Mouse (Mus musculus): ENCODE results near the gene Msrb1. TPM values are rescaled to one million over a fixed set of nuclear protein-coding genes. Genes with fewer than 3 reads are reported as not detected.
A peak's percentile ranks its signal among the peaks of the same experiment; 100 is the strongest.
"Not testable (repeated sequence)": the region's sequence is repeated elsewhere in the genome, so short reads cannot be mapped to it uniquely, and the experiment has no call there.

Gene Msrb1
- total RNA-seq, 2 experiments from 2014 or later: 42.1 to 45.6 TPM

- DNase-seq: peak; percentile 97 to 98
Observed at GRCm38 (mm10) chr17:24719494-24720222, 16.8 kb upstream of the Msrb1 start.

DNA sequence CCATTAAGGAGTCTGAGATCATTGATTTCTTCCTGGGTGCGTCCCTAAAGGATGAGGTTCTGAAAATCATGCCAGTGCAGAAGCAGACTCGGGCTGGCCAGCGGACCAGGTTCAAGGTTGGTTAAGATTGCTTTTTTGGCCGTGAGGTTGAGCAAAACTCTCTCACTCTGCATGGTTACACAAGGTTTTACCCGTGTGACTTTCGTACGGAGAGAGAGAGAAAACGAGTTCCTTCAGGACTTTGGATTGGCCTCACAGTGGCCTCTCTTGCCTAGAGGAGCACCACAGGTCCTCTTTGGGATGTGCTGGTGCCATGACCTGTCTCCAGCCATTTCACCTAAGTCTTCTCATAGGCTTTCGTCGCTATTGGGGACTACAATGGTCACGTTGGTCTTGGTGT is 15.8 kb upstream of the Msrb1 start:
- not testable (repeated sequence) for DNase-seq

DNA sequence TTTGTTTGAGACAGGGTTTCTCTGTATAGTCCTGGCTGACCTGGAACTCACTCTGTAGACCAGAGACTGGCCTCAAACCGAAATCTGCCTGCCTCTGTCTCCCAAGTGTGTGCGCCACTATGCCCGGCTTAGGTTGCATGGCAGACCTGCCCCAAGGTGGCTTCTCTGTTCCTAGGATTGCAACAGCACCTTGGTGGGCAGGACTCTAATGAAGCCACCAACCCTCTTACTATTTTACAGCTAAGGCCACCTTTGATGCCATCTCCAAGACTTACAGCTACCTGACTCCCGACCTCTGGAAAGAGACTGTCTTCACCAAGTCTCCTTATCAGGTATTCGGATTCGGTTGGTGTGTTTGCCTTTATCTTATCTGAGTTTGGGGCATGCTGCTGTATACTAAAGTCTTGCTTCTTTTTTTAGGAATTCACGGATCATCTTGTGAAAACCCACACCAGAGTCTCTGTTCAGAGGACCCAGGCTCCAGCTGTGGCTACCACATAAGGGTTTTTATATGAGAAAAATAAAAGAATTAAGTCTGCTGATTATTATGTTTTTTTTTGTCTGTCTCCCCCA is 15.0 kb upstream of the Msrb1 start:
- not testable (repeated sequence) for DNase-seq

DNA sequence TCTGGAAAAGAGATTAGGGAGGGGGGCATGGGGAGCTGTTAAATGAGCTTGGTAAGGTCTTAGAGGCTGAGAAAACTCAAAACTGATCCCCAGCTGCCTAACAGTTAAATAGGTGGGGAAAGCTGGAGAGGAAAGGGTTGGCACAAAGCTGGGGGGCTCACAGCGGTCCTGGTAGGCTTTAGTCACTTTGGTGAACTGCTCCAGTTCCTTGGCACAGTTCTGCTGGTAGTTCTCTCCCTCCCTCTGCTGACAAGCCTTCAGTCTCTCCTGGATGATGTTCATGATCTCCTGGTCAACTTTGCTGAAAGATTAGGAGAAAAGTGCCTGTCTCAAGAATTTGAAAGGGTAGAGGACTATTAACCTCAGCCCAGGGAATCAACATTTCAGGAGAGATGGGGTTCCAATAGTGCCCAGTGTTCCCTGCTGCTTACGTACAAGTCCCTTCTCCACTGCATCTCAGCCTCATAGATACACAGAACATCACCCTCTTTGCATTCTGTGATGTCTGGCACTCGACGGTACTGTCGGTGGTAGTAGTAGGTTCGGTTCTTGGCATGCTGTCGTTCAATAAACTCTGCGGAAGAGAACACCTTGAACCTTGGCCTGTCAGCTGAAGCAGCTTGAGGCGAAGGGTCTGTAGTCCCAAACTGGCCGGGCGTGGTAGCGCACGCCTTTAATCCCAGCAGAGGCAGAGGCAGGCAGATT is 14.1 kb upstream of the Msrb1 start:
- DNase-seq: no peak

DNA sequence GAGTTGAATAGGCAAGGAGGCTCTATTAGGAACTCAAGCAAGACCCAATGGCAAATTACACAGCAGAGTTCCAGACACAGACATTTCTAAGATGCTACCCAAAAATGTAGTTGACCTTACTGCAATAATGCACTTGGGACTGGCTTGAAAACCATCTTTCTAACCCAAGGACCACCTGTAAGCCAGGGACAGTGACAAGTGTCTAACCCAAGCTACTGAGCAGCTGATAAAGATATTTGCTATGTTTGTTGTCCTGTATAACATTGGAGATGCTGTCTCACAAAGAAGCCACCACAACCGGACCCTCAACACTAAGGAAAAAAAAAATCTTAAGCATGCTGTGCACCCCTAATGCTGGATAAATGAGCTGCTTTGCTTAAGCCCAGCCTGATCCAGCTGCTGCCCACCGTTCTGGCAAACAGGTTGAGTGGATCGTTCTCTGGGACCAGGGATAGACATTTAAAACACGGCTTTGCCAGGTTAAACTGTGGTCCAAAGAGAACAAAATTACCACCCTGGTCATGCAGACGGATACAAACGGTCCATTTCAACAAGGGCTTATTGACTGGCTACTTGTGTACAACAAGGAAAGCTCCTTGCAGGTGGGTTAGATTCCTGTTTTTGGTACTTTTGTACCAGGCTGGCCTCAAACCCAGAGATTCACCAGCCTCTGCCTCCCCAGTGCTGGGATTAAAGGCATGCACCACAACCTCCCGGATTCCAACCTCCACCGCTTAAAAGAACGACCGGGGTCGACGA is 13.1 kb upstream of the Msrb1 start:
- no peak for DNase-seq

- DNase-seq: no peak
Observed at GRCm38 (mm10) chr17:24723881-24724180, 12.6 kb upstream of the Msrb1 start.

DNA sequence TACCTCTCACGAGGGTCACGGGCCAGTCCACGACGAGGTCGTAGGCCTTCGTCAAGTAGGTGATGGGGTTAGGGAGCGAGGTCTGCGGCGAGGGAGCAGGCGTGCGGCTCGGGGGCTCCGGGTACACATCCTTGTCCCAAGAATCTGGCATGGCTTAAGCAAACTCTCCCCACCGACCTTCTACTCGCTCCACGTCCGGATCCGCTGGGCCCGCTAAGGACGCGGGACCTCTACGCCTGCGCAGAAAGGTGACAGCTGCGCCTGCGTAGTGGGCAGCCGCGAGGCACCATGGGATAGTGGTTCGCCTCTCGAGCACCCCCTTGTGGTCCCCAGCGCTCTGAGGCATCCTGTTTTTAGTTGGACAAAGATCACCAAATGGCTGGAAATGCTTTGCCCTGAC is 12.3 kb upstream of the Msrb1 start, which contains the start of gene Ndufb10:
Gene Ndufb10, minus strand, starts transcription at position 295 of the 400 bp plus-strand sequence.
- DNase-seq: peak; percentile 91 to 95

DNA sequence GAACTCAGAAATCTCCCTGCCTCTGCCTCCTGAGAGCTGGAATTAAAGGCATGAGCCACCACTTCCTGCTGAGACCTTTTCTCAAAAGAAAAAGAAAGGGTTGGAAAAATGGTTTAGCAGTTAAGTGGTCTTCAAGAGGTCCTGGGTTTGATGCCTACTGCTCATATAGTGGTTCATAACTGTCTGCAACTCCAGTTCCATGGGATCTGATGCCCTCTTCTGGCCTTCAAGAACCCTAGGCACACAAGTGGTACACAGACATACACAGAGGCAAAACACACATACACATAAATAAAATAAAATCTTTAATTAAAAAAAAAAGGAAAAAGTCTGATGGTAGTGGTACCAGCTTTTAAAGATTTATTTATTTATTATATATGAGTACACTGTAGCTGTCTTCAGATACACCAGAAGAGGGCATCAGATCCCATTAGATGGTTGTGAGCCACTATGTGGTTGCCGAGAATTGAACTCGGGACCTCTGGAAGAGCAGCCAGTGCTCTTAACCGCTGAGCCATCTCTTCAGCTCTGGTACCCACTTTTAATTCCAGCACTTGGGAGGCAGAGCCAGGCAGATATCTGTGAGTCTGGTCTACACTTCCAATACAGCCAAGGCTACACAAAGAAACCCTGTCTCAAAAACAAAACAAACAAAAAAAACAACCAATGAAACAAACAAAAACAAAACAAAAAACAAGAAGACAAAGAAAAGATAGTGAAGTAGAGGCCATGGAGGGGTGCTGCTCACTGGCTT is 10.6 kb upstream of the Msrb1 start:
- DNase-seq: no peak

GRCm38 (mm10) chr17:24727618-24728017 is 8.8 kb upstream of the Msrb1 start, which contains the start of gene Rpl3l:
Gene Rpl3l, plus strand, starts transcription at chr17:24727820.
- DNase-seq: no peak

- no peak for DNase-seq
Observed at GRCm38 (mm10) chr17:24728184-24728583, 8.3 kb upstream of the Msrb1 start.

GRCm38 (mm10) chr17:24729067-24729466 is 7.4 kb upstream of the Msrb1 start:
- DNase-seq: no peak

- DNase-seq: no peak
Observed at GRCm38 (mm10) chr17:24730787-24731186, 5.7 kb upstream of the Msrb1 start.

DNA sequence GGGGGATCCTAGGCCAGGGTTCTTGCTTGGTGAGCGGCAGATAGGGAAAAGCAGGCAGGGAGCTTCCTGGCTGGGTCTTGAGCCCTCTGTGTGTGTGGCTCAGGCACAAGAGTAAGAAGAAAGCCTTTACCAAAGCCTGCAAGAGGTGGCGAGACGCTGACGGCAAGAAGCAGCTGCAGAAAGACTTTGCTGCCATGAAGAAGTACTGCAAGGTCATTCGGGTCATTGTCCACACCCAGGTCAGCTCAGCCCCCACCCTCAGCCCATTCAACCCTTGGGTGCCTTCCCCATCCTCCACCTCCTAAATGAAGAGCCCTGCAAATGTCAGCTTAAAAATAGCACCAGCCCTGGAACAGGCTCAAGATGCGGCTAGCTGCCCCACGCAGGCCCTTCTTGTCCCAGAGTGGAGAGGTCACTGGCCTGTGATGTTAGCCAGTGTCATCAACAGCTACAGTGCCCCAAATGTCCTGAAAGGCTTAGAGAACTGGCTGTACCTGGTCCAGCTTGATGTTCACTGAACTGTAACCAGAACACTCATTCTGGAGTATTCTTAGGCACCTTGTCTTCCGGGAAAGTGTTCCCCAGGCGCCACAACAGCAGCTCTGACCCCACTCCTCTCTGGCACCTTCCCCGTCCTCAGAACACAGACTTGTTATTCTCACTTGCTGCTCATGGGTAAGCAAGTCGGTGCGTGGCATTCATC is 4.1 kb upstream of the Msrb1 start:
- no peak for DNase-seq

- no peak for DNase-seq
Observed at GRCm38 (mm10) chr17:24733434-24734050, 2.9 kb upstream of the Msrb1 start.

DNA sequence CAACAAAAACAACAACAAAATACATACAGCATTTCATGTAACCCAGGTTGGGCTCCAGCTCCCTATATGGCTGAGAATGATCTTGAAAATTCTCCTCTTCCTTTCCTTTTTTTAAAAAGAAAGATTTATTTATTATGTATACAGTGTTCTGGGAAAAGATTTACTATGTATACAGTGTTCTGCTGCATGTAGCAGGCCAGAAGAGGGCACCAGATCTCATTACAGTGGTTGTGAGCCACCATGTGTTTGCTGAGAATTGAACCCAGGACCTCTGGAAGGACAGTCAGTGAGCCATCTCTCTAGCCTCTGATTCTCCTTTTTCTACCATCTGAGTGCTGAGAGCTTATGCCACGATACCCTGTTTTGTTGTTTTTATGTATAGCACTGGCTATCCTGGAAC is 1.9 kb upstream of the Msrb1 start:
- no peak for DNase-seq

DNA sequence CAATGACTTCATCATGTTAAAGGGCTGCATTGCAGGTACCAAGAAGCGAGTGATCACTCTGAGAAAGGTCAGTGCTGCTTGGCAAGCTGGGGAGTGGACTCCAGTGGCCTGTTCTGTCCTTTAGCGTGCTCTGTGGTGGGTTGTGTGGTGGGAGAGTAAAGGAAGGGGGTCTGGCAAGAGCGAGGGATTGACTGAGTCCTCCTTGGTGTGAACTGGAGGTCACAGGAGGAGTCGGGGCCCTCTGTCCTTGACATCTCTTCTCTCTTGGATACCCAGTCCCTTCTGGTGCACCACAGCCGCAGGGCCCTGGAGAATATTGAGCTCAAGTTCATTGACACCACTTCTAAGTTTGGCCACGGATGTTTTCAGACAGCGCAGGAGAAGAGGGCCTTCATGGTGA is 996 bp upstream of the Msrb1 start:
- no peak for DNase-seq

GRCm38 (mm10) chr17:24737135-24737810 is 831 bp downstream of the Msrb1 start:
- DNase-seq: no peak

DNA sequence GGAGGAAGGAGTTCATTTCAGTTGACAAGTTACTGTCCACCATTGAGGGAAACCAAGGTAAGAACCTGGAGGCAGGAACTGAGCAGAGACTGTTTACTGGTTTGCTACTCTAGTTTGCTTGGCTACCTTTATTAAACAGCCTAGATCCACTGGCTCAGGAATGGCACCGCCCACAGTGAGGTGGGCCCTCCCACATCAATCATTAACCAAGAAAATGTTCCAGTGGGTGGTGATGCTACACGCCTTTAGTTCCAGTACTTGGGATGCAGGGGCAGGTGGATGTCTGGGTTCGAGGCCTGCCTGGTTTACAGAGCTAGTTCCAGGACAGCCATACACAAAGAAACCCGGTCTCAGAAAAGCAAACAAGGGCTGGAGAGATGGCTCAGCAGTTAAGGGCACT is 1.8 kb downstream of the Msrb1 start:
- no peak for DNase-seq

DNA sequence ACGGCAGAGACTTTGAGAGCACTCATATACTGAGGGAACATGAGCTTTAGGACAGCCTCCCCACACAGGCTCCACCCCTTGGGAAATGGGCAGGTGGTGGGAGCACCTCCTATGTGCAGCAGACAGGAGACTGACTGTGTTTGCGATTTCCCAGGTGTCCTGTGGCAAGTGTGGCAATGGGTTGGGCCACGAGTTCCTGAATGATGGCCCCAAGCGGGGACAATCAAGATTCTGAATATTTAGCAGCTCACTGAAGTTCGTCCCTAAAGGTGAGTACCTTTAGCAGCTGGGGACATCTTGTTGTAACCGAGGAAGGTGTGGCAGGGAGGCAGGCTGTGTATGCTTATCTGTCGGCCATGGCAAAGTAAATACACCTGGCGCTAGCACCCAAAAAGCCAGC is 3.5 kb downstream of the Msrb1 start:
- no peak for DNase-seq

- DNase-seq: no peak
Observed at GRCm38 (mm10) chr17:24742307-24742706, 5.9 kb downstream of the Msrb1 start.

DNA sequence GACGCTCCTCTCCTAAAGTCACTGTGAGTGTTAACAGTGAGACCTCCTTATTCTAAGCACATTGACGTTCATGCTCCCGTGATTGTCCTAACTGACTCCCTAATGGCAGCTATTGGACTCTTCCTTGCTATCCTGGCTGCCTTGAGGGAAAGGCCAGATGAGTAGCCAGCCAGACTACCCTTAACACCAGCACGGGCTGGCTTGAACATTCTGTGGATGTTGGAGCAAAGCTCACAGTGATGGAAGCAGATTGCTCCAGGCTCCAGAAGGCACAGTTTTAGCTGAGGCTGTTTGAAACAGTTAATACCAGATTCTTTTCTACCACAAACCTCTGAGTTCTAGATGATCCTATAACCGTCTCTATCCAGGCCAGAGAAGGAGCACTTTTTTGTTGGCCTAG is 7.5 kb downstream of the Msrb1 start:
- DNase-seq: no peak

All from layer of hippocampus, postnatal 36 days (tissue).